Mouse (Mus musculus) layer of hippocampus, adult 6 months (tissue): ENCODE data around the gene Trpc4. TPM values are rescaled to one million over a fixed set of nuclear protein-coding genes. Genes with fewer than 3 reads are reported as not detected.

Source experiments
- long read RNA-seq, 2 experiments: library from polyadenylated mRNA; unstranded; transcript quantifications; one replicate each; pipeline ENCODE4 v2.0.0; 2019 to 2020
- polyA plus RNA-seq: library from polyadenylated mRNA; unstranded; fragments of <200 nt; fragmentation: Nextera tagmentation; gene quantifications from 2 replicates; pipeline ENCODE4 v1.2.3, GENCODE M21; 2021

The Trpc4 gene
- 15.0 and 16.4 TPM in 2 replicates for polyA plus RNA-seq
- long read RNA-seq, experiment 1, partial matches to known transcripts = 17 of 31 reads
- long read RNA-seq, experiment 1, other reads (novel, unspliced or antisense) = 7 of 31 reads
- long read RNA-seq, experiment 2, transcript Trpc4-201 (11 exons, 3,473 nt) = major isoform, 41 of 97 reads
- long read RNA-seq, experiment 2, transcript Trpc4-205 (12 exons, 3,170 nt) = minor isoform, 9 of 97 reads
- long read RNA-seq, experiment 2, partial matches to known transcripts = 13 of 97 reads
- long read RNA-seq, experiment 2, other reads (novel, unspliced or antisense) = 30 of 97 reads

GRCm38 (mm10) chr3:54155639-54156315 is at the start of gene Trpc4:
Trpc4 (plus strand) TSS chr3:54156035.

GRCm38 (mm10) chr3:54360897-54361296 is 205.1 kb downstream of the Trpc4 start, which contains the start of gene Postn:
Postn (plus strand) TSS chr3:54361109.

Other genes starting within 250 kb of the Trpc4 start
- 0.60 and 0.62 TPM in 2 replicates for gene Postn, start 205.1 kb downstream of the Trpc4 start, polyA plus RNA-seq